Mouse (Mus musculus) heart, embryonic 11.5 days (tissue): ENCODE measurements around the gene Hist1h1d. TPM values are rescaled to one million over a fixed set of nuclear protein-coding genes. Genes with fewer than 3 reads are reported as not detected.
"Not testable (repeated sequence)": the region's sequence is repeated elsewhere in the genome, so short reads cannot be mapped to it uniquely, and the experiment has no call there.

Source experiments
- ATAC-seq: fragments of 200-750 bp; cut with Nextera tagmentation; replicated peaks from 2 replicates; pipeline ENCODE4 v1.8.0; 2017; ENCODE audit warnings: moderate library complexity; ENCODE audit not compliant: insufficient number of reproducible peaks, low FRiP score, low TSS enrichment
- H3K27ac ChIP-seq: fragments of 300-500 bp; sonication (generic); 2 replicates; pipeline ENCODE4 v1.5.1; 2014; ENCODE audit warnings: mild to moderate bottlenecking, low read depth, low read length
- H3K27me3 ChIP-seq: fragments of 300-500 bp; sonication (generic); 2 replicates; pipeline ENCODE4 v1.6.1; 2014; ENCODE audit warnings: mild to moderate bottlenecking, low read length, mixed read lengths; ENCODE audit not compliant: control insufficient read depth, insufficient read depth
- H3K36me3 ChIP-seq: fragments of 300-500 bp; sonication (generic); 2 replicates; pipeline ENCODE4 v1.6.1; 2014; ENCODE audit warnings: mild to moderate bottlenecking, low read length, moderate library complexity, mixed read lengths; ENCODE audit not compliant: control insufficient read depth, insufficient read depth
- H3K4me1 ChIP-seq: fragments of 300-500 bp; sonication (generic); 2 replicates; pipeline ENCODE4 v1.6.1; 2014; ENCODE audit warnings: low read length; ENCODE audit not compliant: control insufficient read depth, insufficient read depth
- H3K4me2 ChIP-seq: fragments of 300-500 bp; sonication (generic); 2 replicates; pipeline ENCODE4 v1.6.1; 2014; ENCODE audit warnings: mild to moderate bottlenecking, moderate library complexity
- H3K4me3 ChIP-seq: fragments of 300-500 bp; sonication (generic); 2 replicates; pipeline ENCODE4 v1.5.1; 2014; ENCODE audit warnings: low read depth, low read length
- H3K9ac ChIP-seq: fragments of 300-500 bp; sonication (generic); 2 replicates; pipeline ENCODE4 v1.6.1; 2014; ENCODE audit warnings: mild to moderate bottlenecking, low read depth, low read length, moderate library complexity
- H3K9me3 ChIP-seq: fragments of 300-500 bp; sonication (generic); replicated peaks from 2 replicates; pipeline ENCODE4 v1.6.1; 2016; ENCODE audit warnings: low read length; ENCODE audit not compliant: control insufficient read depth
- WGBS: fragments of 180-500 bp; shearing (Covaris S2); extraction: QIAGEN DNeasy Blood & Tissue Kit; methylation state at CpG from one replicate; pipeline ENCODE4 v1.1.7; 2014; ENCODE audit not compliant: insufficient replicate concordance; 5-methylcytosine and 5-hydroxymethylcytosine counted together
- polyA plus RNA-seq: library from polyadenylated mRNA; unstranded; fragments of >200 nt; fragmentation: Nextera tagmentation; extraction: Ambion mirVana; gene quantifications from 2 replicates; pipeline ENCODE4 v1.2.1, GENCODE M21; 2014

Hist1h1d gene
- polyA plus RNA-seq, 1 experiment from 2014 or later, result 0.27 TPM

DNA sequence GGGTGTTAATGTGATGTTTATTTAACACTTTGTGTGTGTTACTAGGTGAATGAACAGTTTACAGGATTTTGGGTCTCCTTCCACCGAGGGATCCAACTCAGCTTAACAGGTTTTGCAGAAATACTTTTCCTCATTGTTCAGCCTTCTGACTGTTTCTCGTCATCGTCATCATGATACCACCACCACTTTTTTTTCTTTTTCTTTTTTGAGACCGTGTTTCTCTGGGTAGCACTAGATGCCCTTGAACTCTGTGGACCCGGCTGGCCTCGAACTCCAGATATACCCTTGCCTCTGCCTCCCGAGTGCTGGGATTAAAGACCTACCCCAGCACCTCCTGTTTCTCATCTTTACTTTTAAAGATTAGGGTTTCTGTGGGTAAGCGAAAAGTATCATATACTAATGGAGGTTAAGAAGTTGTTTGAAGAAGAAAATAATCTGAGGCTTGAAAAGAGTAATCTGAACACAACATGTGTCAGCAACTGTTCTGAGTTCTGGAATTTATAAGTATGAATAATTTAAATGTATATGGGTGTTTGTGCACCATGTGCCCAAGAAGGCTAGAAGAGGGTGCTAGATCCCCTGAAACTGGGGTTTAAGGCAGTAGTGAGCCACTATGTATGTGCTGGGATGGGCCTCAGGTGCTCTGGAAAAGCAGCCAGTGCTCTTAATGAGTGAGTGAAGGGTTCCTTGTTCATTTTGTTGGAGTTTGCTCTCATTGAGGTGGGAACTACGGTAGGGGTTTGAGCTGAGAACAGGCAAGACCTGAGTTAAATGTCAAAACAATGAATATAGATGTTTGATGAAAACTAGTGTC is 20.6 kb upstream of the Hist1h1d start:
- peaks cover 15% of the 10 kb centered on the region for H3K4me1 ChIP-seq
- peak overlapping the region; percentile 65 for H3K4me2 ChIP-seq
- H3K27ac ChIP-seq, result peak overlapping the region; percentile 98
- no peaks in the 10 kb centered on the region for H3K36me3 ChIP-seq
- 20% methylated on average over 9 of the region's 9 CpGs for WGBS
- H3K4me3 ChIP-seq, result peak overlapping the region; percentile 57
- no peak for ATAC-seq
- no peaks in the 10 kb centered on the region for H3K27me3 ChIP-seq
- H3K9ac ChIP-seq, result peak overlapping the region; percentile 90
- H3K9me3 ChIP-seq, result no peaks in the 10 kb centered on the region

DNA sequence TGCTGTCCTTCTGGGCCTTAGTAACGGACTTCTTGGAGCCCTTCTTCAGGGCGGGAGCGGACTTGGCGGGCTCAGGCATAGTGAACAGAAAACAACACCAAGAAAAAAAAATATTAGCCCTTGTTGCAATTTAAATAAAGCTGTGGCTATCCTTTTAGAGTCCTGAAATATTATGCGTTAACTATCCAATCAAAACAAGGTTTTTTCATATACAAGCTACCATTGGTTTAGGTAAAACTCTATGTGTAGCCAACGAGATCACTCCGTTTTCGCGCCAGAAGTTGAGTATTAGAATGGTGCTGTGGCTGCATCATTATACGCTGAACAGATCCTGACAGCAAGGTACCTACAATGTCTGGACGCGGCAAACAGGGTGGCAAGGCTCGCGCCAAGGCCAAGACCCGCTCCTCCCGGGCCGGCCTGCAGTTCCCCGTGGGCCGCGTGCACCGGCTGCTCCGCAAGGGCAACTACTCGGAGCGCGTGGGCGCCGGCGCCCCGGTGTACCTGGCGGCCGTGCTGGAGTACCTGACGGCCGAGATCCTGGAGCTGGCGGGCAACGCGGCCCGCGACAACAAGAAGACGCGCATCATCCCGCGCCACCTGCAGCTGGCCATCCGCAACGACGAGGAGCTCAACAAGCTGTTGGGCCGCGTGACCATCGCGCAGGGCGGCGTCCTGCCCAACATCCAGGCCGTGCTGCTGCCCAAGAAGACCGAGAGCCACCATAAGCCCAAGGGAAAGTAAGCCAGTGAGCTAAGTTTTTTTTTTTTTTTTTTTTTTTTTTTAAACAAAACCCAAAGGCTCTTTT is 19.3 kb upstream of the Hist1h1d start, which contains the start of gene Hist1h2af:
Gene Hist1h2af, plus strand, starts transcription at position 347 of the 808 bp plus-strand sequence.
- H3K27me3 ChIP-seq, H3K36me3 ChIP-seq, H3K9me3 ChIP-seq: not testable (repeated sequence)
- H3K4me1 ChIP-seq, result peaks cover 15% of the 10 kb centered on the region
- H3K4me3 ChIP-seq, result peak within 1 kb of the TSS; percentile 57
- H3K27ac ChIP-seq, result peak within 1 kb of the TSS; percentile 98
- H3K4me2 ChIP-seq, result peak within 1 kb of the TSS; percentile 65
- ATAC-seq, result peak; percentile 50
- H3K9ac ChIP-seq, result peak within 1 kb of the TSS; percentile 90
- WGBS, result under 1% methylated on average over 28 of the region's 53 CpGs

DNA sequence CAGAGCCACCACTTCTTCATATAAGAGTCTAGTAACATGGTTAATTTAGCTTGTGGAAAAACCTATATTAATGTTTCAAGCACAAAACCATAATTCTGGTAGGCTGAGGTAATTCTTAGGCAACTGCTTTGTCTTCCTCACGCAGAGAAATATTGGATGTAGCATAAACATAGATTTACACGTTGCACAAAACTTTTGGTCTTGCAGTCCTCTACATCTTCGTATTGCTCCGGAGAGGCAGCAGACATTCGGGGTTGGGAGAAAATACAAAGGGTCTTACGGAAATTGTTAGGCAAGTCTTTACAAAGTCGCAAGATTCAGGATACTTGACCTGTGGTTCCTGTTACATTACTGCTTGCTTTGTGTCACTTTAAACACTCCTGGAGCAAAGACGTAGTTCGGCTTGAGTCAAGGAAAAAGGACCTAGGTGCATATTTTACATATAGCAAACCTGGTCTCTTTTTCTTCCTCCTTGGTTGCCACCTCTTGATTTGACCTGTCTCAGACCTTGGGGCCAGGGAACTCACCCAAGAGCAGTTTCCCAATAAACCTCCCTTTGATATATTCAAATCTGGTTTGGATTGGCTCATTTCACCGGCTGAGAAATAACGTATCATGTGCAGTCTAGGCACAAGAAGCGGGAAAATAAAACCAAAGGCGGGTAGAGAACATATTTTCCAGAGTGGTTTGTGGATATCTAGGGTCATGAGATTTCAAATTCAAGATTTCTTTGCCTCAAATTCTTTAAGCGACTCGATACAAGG is 18.5 kb upstream of the Hist1h1d start:
- Histone ChIP-seq H3K27me3 (no peaks in the 10 kb centered on the region), H3K9ac (peak overlapping the region; percentile 80), H3K27ac (peak overlapping the region; percentile 98), H3K4me3 (peak overlapping the region; percentile 57), H3K4me2 (peak overlapping the region; percentile 65), H3K4me1 (peaks cover 12% of the 10 kb centered on the region), H3K9me3 (no peaks in the 10 kb centered on the region), H3K36me3 (no peaks in the 10 kb centered on the region)
- 1% methylated on average over 15 of the region's 15 CpGs for WGBS
- ATAC-seq, result no peak

GRCm38 (mm10) chr13:23535137-23536075 is 17.7 kb upstream of the Hist1h1d start, which contains the start of gene Hist1h3g:
Gene Hist1h3g, plus strand, starts transcription at chr13:23535422.
- Histone ChIP-seq H3K27ac (peak within 1 kb of the TSS; percentile 98), H3K4me3 (peak within 1 kb of the TSS; percentile 57), H3K4me1 (peaks cover 12% of the 10 kb centered on the region), H3K4me2 (peak within 1 kb of the TSS; percentile 65), H3K9ac (peak within 1 kb of the TSS; percentile 80)
- H3K9me3 ChIP-seq, H3K36me3 ChIP-seq, H3K27me3 ChIP-seq: not testable (repeated sequence)
- peak; percentile 89 for ATAC-seq
- WGBS, result 1% methylated on average over 51 of the region's 62 CpGs

DNA sequence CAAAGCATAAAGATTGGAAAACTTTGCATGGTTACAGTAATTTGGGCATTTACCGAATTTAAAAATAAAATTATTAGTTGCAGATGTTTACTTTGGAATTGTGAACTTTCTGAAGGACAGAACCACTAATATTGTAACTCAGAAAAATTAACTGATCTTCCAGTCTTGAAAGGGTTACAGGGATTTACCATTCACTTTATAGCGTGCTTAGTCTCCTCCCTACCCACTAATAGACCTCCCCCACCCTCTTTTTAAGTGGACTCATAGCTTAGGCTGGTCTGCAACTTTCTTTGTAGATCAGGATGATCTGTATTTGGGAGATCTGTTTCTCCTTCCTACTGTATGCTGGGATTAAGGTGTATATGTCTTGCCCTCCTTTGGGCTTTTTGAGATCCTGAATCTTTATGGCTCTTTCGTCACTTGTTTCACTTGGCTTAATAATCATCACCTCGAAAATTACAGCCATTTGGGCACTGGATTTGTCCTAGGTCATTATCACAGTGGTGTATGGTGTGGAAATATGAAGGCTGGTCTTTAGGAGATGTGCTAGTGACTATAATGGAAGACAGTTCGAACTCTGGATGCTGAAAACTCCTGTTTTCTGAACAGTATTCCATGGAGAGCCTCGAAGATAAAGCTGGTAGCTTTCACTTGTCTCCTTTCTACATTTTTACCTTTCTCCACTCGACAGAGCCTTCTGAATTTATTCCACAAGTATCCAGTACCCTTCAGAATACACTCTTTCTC is 16.8 kb upstream of the Hist1h1d start:
- WGBS, result 23% methylated on average over 7 of the region's 7 CpGs
- H3K4me1 ChIP-seq, result peaks cover 12% of the 10 kb centered on the region
- peak overlapping the region; percentile 66 for H3K9ac ChIP-seq
- no peaks in the 10 kb centered on the region for H3K27me3 ChIP-seq
- H3K4me2 ChIP-seq, result peak overlapping the region; percentile 65
- H3K9me3 ChIP-seq, result no peaks in the 10 kb centered on the region
- peak overlapping the region; percentile 57 for H3K4me3 ChIP-seq
- no peaks in the 10 kb centered on the region for H3K36me3 ChIP-seq
- no peak for ATAC-seq
- H3K27ac ChIP-seq, result peak overlapping the region; percentile 98

GRCm38 (mm10) chr13:23537006-23537710 is 15.9 kb upstream of the Hist1h1d start:
- WGBS, result 84% methylated on average over 3 of the region's 3 CpGs
- no peaks in the 10 kb centered on the region for H3K27me3 ChIP-seq
- H3K9ac ChIP-seq, result 0 out of 2 replicates have a peak overlapping the region, but pooled peaks have one; percentile 7
- H3K36me3 ChIP-seq, result no peaks in the 10 kb centered on the region
- H3K27ac ChIP-seq, result no peak overlapping the region
- no peak for ATAC-seq
- peak overlapping the region; percentile 30 for H3K4me2 ChIP-seq
- H3K4me3 ChIP-seq, result no peak overlapping the region
- no peaks in the 10 kb centered on the region for H3K9me3 ChIP-seq
- peaks cover 12% of the 10 kb centered on the region for H3K4me1 ChIP-seq

GRCm38 (mm10) chr13:23538249-23538648 is 14.8 kb upstream of the Hist1h1d start:
- Histone ChIP-seq H3K4me1 (0 out of 2 replicates have a peak, but pooled peaks cover 6% of the 10 kb centered on the region), H3K27me3 (no peaks in the 10 kb centered on the region), H3K4me3 (no peak overlapping the region), H3K4me2 (no peak overlapping the region), H3K27ac (no peak overlapping the region), H3K9me3 (no peaks in the 10 kb centered on the region), H3K9ac (no peak overlapping the region), H3K36me3 (no peaks in the 10 kb centered on the region)
- 80% methylated on average over 5 of the region's 5 CpGs for WGBS
- ATAC-seq, result no peak
